Mouse (Mus musculus): ENCODE data around the gene Scgb1a1. TPM values are rescaled to one million over a fixed set of nuclear protein-coding genes. Genes with fewer than 3 reads are reported as not detected.

Gene Scgb1a1
- polyA plus RNA-seq, 2 experiments: not detected

DNA sequence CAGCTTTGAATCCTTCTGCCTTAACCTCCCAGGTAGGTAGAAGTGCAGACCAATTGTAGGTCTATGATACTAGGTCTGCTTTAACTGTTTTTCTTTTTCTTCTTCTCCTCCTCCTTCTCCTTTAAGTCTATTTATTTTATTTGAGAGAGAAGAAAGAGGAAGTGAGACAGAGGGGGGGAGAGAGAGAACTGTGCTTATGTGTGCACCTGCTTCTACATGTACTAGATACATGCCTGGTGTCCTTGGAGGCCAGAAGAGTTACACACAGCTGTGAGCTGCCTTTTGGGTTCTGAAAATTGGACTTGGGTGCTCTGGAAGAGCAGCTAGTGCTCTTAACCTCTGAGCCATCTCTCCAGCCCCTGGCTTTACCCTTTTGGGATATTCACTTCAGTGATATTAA is 46.7 kb downstream of the Scgb1a1 start:
- Histone ChIP-seq H3K27me3 (ENCODE audit: control insufficient read depth, insufficient read depth, low read length) (no peaks in the 10 kb centered on the region), H3K27ac (replicated peaks; ENCODE audit: low read depth, low read length) (no peak overlapping the region), H3K9ac (ENCODE audit: low read depth, low read length, severe bottlenecking) (no peak overlapping the region), H3K9me3 (ENCODE audit: control insufficient read depth, low read length) (no peaks in the 10 kb centered on the region), H3K4me1 (ENCODE audit: control insufficient read depth, insufficient read depth, low read length) (no peaks in the 10 kb centered on the region), H3K4me2 (replicated peaks; ENCODE audit: low read depth, low read length, severe bottlenecking) (no peak overlapping the region), H3K4me3 (replicated peaks; ENCODE audit: low read length) (no peak overlapping the region), H3K36me3 (ENCODE audit: control insufficient read depth, insufficient read depth, low read length) (no peaks in the 10 kb centered on the region)
- TF ChIP-seq POLR2A (IDR thresholded peaks at IDR 0.05; ENCODE audit: borderline replicate concordance, extremely low read depth, insufficient read depth, insufficient read length): no peak
- DNase-seq (ENCODE audit: low spot score) (no peak), ATAC-seq (ENCODE audit: low FRiP score, low read depth) (no peak)

DNA sequence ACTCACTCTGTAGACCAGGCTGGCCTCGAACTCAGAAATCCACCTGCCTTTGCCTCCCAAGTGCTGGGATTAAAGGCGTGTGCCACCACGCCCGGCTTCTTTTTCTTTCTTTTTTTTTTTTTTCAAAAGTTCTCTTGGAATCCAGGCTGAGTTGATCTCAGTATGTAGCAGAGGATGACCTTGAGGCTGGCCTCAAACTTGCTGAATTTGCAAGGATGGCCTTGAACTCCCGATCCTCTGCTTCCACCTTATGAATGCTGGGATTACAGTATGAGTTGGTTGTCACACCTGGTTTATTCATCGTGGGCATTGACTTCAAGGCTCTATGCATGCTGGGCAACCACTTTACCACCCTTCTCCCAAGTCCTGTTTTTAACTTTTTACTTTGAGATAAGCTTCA is 47.1 kb downstream of the Scgb1a1 start:
- no peak overlapping the region for H3K4me2 ChIP-seq (replicated peaks; ENCODE audit: low read depth, low read length, severe bottlenecking)
- ATAC-seq (ENCODE audit: low FRiP score, low read depth) (no peak), DNase-seq (ENCODE audit: low spot score) (no peak)
- H3K36me3 ChIP-seq (ENCODE audit: control insufficient read depth, insufficient read depth, low read length): no peaks in the 10 kb centered on the region
- no peak overlapping the region for H3K9ac ChIP-seq (ENCODE audit: low read depth, low read length, severe bottlenecking)
- H3K9me3 ChIP-seq (ENCODE audit: control insufficient read depth, low read length): no peaks in the 10 kb centered on the region
- H3K4me3 ChIP-seq (replicated peaks; ENCODE audit: low read length): no peak overlapping the region
- H3K27ac ChIP-seq (replicated peaks; ENCODE audit: low read depth, low read length): no peak overlapping the region
- no peaks in the 10 kb centered on the region for H3K27me3 ChIP-seq (ENCODE audit: control insufficient read depth, insufficient read depth, low read length)
- no peak for TF ChIP-seq POLR2A (IDR thresholded peaks at IDR 0.05; ENCODE audit: borderline replicate concordance, extremely low read depth, insufficient read depth, insufficient read length)
- WGBS: 90% methylated on average over 6 of the region's 6 CpGs
- no peaks in the 10 kb centered on the region for H3K4me1 ChIP-seq (ENCODE audit: control insufficient read depth, insufficient read depth, low read length)

DNA sequence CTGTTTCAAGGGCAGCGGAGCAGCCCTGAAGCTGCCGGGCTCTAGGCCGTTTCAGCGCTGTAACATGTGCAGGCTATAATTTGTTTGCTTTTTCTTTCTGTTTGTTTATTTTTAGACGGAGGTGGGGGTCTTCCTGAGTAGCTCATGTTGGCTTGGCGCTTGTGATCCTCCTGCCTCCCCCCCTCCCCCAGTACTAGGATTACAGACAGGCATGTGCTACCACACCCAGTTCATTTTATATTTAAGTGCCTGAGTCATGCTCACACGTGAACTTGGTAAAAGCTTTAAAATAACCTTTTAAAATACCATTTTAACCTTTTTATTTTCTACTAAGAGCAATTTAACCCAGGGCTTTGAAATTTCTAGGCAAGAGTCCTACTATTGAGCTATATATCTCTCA is 47.8 kb downstream of the Scgb1a1 start:
- 42% methylated on average over 7 of the region's 7 CpGs for WGBS
- H3K36me3 ChIP-seq (ENCODE audit: control insufficient read depth, insufficient read depth, low read length): no peaks in the 10 kb centered on the region
- no peaks in the 10 kb centered on the region for H3K27me3 ChIP-seq (ENCODE audit: control insufficient read depth, insufficient read depth, low read length)
- no peak overlapping the region for H3K4me3 ChIP-seq (replicated peaks; ENCODE audit: low read length)
- TF ChIP-seq POLR2A (IDR thresholded peaks at IDR 0.05; ENCODE audit: borderline replicate concordance, extremely low read depth, insufficient read depth, insufficient read length): no peak
- DNase-seq (ENCODE audit: low spot score) (no peak), ATAC-seq (ENCODE audit: low FRiP score, low read depth) (no peak)
- H3K4me2 ChIP-seq (replicated peaks; ENCODE audit: low read depth, low read length, severe bottlenecking): no peak overlapping the region
- no peaks in the 10 kb centered on the region for H3K4me1 ChIP-seq (ENCODE audit: control insufficient read depth, insufficient read depth, low read length)
- H3K27ac ChIP-seq (replicated peaks; ENCODE audit: low read depth, low read length): no peak overlapping the region
- H3K9ac ChIP-seq (ENCODE audit: low read depth, low read length, severe bottlenecking): no peak overlapping the region
- H3K9me3 ChIP-seq (ENCODE audit: control insufficient read depth, low read length): no peaks in the 10 kb centered on the region

DNA sequence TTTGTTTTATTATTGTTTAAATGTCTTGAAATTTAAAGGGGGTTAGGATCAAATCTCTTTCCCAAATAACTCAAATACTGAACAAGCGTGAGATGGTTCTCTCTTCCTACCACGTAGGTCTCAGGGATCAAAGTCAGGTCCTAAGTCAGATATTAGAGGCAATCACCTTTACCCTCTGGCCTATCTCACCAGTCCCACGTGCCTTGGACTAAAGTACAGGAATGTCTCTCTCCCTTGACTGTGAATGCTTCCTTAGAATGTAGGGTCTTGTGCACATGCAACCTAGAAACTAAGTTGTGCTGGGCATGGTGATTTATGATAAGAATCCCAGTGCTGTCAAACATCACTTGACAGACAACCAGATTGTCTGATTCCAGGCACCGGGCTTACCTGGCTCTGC is 48.5 kb downstream of the Scgb1a1 start:
- Histone ChIP-seq H3K27me3 (ENCODE audit: control insufficient read depth, insufficient read depth, low read length) (no peaks in the 10 kb centered on the region), H3K4me2 (replicated peaks; ENCODE audit: low read depth, low read length, severe bottlenecking) (no peak overlapping the region), H3K27ac (replicated peaks; ENCODE audit: low read depth, low read length) (no peak overlapping the region), H3K9ac (ENCODE audit: low read depth, low read length, severe bottlenecking) (no peak overlapping the region), H3K9me3 (ENCODE audit: control insufficient read depth, low read length) (no peaks in the 10 kb centered on the region), H3K36me3 (ENCODE audit: control insufficient read depth, insufficient read depth, low read length) (no peaks in the 10 kb centered on the region), H3K4me3 (replicated peaks; ENCODE audit: low read length) (no peak overlapping the region), H3K4me1 (ENCODE audit: control insufficient read depth, insufficient read depth, low read length) (no peaks in the 10 kb centered on the region)
- DNase-seq (ENCODE audit: low spot score) (no peak), ATAC-seq (ENCODE audit: low FRiP score, low read depth) (no peak)
- TF ChIP-seq POLR2A (IDR thresholded peaks at IDR 0.05; ENCODE audit: borderline replicate concordance, extremely low read depth, insufficient read depth, insufficient read length): no peak
- 74% methylated on average over 4 of the region's 4 CpGs for WGBS

DNA sequence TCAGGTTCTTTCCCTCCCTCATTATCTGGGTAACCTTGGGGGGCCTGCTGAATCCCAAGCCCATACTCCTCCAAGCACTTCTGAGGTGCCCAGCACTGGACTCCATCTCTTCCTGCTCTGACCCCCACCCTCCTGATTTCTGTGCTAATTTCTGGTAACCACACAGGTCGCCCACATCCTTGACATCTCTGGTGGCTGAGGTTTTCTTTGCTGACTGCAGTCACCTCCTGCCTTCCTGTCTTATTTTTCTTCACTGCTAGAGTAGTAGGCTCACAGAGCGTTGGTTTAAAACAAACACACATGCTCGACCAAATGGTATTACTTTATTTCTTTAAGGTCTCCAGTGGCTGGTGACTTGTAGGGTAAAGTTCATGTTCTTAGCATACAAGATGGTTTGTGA is 49.6 kb downstream of the Scgb1a1 start:
- no peak for ATAC-seq (ENCODE audit: low FRiP score, low read depth)
- no peak for TF ChIP-seq POLR2A (IDR thresholded peaks at IDR 0.05; ENCODE audit: borderline replicate concordance, extremely low read depth, insufficient read depth, insufficient read length)
- Histone ChIP-seq H3K27me3 (ENCODE audit: control insufficient read depth, insufficient read depth, low read length) (no peaks in the 10 kb centered on the region), H3K4me2 (replicated peaks; ENCODE audit: low read depth, low read length, severe bottlenecking) (no peak overlapping the region), H3K9ac (ENCODE audit: low read depth, low read length, severe bottlenecking) (no peak overlapping the region), H3K4me1 (ENCODE audit: control insufficient read depth, insufficient read depth, low read length) (no peaks in the 10 kb centered on the region), H3K36me3 (ENCODE audit: control insufficient read depth, insufficient read depth, low read length) (no peaks in the 10 kb centered on the region), H3K9me3 (ENCODE audit: control insufficient read depth, low read length) (no peaks in the 10 kb centered on the region), H3K27ac (replicated peaks; ENCODE audit: low read depth, low read length) (no peak overlapping the region), H3K4me3 (replicated peaks; ENCODE audit: low read length) (no peak overlapping the region)
- WGBS: 61% methylated on average over 3 of the region's 3 CpGs
- DNase-seq (ENCODE audit: low spot score): no peak

DNA sequence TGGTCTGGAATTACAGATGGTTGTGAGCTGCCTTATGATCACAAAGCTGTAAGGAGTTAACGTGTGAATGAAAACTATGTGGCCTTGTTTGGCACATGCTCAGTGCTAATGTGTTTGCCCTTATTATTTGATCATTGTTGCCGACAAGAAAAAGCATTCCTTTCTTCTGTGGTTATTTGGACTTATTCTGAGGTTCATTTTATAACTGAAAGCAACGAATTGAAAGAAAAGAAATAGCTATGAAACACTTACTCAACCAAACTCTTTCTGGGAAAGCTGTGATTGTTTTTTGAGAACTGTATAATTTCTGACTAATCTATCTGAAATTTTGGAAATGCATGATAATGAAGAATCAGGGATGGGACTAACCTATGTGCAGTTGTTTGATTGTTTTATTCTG is 52.7 kb downstream of the Scgb1a1 start:
- ATAC-seq (ENCODE audit: low FRiP score, low read depth): no peak
- no peak for DNase-seq (ENCODE audit: low spot score)
- Histone ChIP-seq H3K27ac (replicated peaks; ENCODE audit: low read depth, low read length) (no peak overlapping the region), H3K4me3 (replicated peaks; ENCODE audit: low read length) (no peak overlapping the region), H3K36me3 (ENCODE audit: control insufficient read depth, insufficient read depth, low read length) (no peaks in the 10 kb centered on the region), H3K4me1 (ENCODE audit: control insufficient read depth, insufficient read depth, low read length) (no peaks in the 10 kb centered on the region; the same call in 1 of the 2 replicates), H3K9me3 (ENCODE audit: control insufficient read depth, low read length) (no peaks in the 10 kb centered on the region), H3K27me3 (ENCODE audit: control insufficient read depth, insufficient read depth, low read length) (no peaks in the 10 kb centered on the region), H3K4me2 (replicated peaks; ENCODE audit: low read depth, low read length, severe bottlenecking) (no peak overlapping the region), H3K9ac (ENCODE audit: low read depth, low read length, severe bottlenecking) (no peak overlapping the region)
- TF ChIP-seq POLR2A (IDR thresholded peaks at IDR 0.05; ENCODE audit: borderline replicate concordance, extremely low read depth, insufficient read depth, insufficient read length): no peak
- WGBS: 58% methylated on average over 3 of the region's 3 CpGs

All from limb, embryonic 14.5 days (tissue).